Mouse (Mus musculus) embryonic facial prominence, embryonic 14.5 days (tissue): ENCODE results near the gene Vmn1r25. TPM values are rescaled to one million over a fixed set of nuclear protein-coding genes. Genes with fewer than 3 reads are reported as not detected.
"Not testable (repeated sequence)": the region's sequence is repeated elsewhere in the genome, so short reads cannot be mapped to it uniquely, and the experiment has no call there.

Experiments
- ATAC-seq: fragments of 200-750 bp; cut with Nextera tagmentation; 2 replicates; pipeline ENCODE4 v1.8.0; 2017; ENCODE audit warnings: low read depth, moderate number of reproducible peaks, moderate TSS enrichment
- DNase-seq: peaks from one replicate; pipeline ENCODE4 v3.0.0-alpha.2; 2015; ENCODE audit warnings: low spot score
- H3K27ac ChIP-seq: fragments of 300-500 bp; sonication (generic); replicated peaks from 2 replicates; pipeline ENCODE4 v1.5.1; 2014; ENCODE audit warnings: low read depth, mild to moderate bottlenecking, low read length, moderate library complexity
- H3K27me3 ChIP-seq: fragments of 300-500 bp; sonication (generic); replicated peaks from 2 replicates; pipeline ENCODE4 v1.6.1; 2014; ENCODE audit warnings: low read length; ENCODE audit not compliant: control insufficient read depth, insufficient read depth
- H3K36me3 ChIP-seq: fragments of 300-500 bp; sonication (generic); 2 replicates; pipeline ENCODE4 v1.6.1; 2014; ENCODE audit warnings: low read length, mixed read lengths; ENCODE audit not compliant: control insufficient read depth, insufficient read depth
- H3K4me1 ChIP-seq: fragments of 300-500 bp; sonication (generic); 2 replicates; pipeline ENCODE4 v1.6.1; 2014; ENCODE audit warnings: antibody characterized with exemption, low read length; ENCODE audit not compliant: control insufficient read depth, insufficient read depth
- H3K4me2 ChIP-seq: fragments of 300-500 bp; sonication (generic); 2 replicates; pipeline ENCODE4 v1.6.1; 2014; ENCODE audit warnings: low read depth, mild to moderate bottlenecking, low read length, moderate library complexity, mixed read lengths
- H3K4me3 ChIP-seq: fragments of 300-500 bp; sonication (generic); 2 replicates; pipeline ENCODE4 v1.5.1; 2014; ENCODE audit warnings: low read depth, mild to moderate bottlenecking, low read length
- H3K9ac ChIP-seq: fragments of 300-500 bp; sonication (generic); 2 replicates; pipeline ENCODE4 v1.6.1; 2014; ENCODE audit warnings: low read depth, mild to moderate bottlenecking, low read length, moderate library complexity, mixed read lengths
- H3K9me3 ChIP-seq: fragments of 300-500 bp; sonication (generic); 2 replicates; pipeline ENCODE4 v1.6.1; 2016; ENCODE audit warnings: low read length; ENCODE audit not compliant: control insufficient read depth
- WGBS: fragments of 180-500 bp; shearing (Covaris S2); extraction: QIAGEN DNeasy Blood & Tissue Kit; methylation state at CpG from one replicate; pipeline ENCODE4 v1.1.7; 2014; 5-methylcytosine and 5-hydroxymethylcytosine counted together
- polyA plus RNA-seq: library from polyadenylated mRNA; unstranded; fragments of >200 nt; fragmentation: Nextera tagmentation; extraction: Ambion mirVana; gene quantifications from 2 replicates; pipeline ENCODE4 v1.2.1, GENCODE M21; 2014

Gene Vmn1r25
- not detected in 2 replicates for polyA plus RNA-seq

GRCm38 (mm10) chr6:57980710-57981109 is at the start of gene Vmn1r25:
Gene Vmn1r25, minus strand, starts transcription at chr6:57980810.
- H3K4me2 ChIP-seq, result no peak within 1 kb of the TSS
- no peak within 1 kb of the TSS for H3K4me3 ChIP-seq
- ATAC-seq (no peak), DNase-seq (no peak)
- WGBS, result 62% methylated on average over 3 of the region's 3 CpGs
- no peak within 1 kb of the TSS for H3K9ac ChIP-seq
- H3K27me3 ChIP-seq, result no peaks in the 10 kb centered on the region
- H3K9me3 ChIP-seq, result no peaks in the 10 kb centered on the region
- no peak within 1 kb of the TSS for H3K27ac ChIP-seq
- no peaks in the 10 kb centered on the region for H3K36me3 ChIP-seq
- H3K4me1 ChIP-seq, result no peaks in the 10 kb centered on the region

GRCm38 (mm10) chr6:58017478-58017877 is 36.9 kb upstream of the Vmn1r25 start:
- not testable (repeated sequence) for H3K4me1 ChIP-seq, H3K9me3 ChIP-seq, H3K36me3 ChIP-seq, H3K4me3 ChIP-seq, ATAC-seq, DNase-seq, H3K27ac ChIP-seq, H3K27me3 ChIP-seq, H3K4me2 ChIP-seq, H3K9ac ChIP-seq
- 94% methylated on average over 19 of the region's 21 CpGs for WGBS

GRCm38 (mm10) chr6:58015059-58015458 is 34.4 kb upstream of the Vmn1r25 start, which contains the start of gene Vmn1r26:
Gene Vmn1r26, minus strand, starts transcription at chr6:58015159.
- no peaks in the 10 kb centered on the region for H3K36me3 ChIP-seq
- ATAC-seq, result no peak
- H3K4me1 ChIP-seq, result no peaks in the 10 kb centered on the region
- H3K4me3 ChIP-seq, result no peak within 1 kb of the TSS
- no peaks in the 10 kb centered on the region for H3K9me3 ChIP-seq
- no peak within 1 kb of the TSS for H3K4me2 ChIP-seq
- H3K27me3 ChIP-seq, result no peaks in the 10 kb centered on the region
- WGBS, result 91% methylated on average over 1 of the region's 1 CpGs
- no peak within 1 kb of the TSS for H3K27ac ChIP-seq
- no peak for DNase-seq
- H3K9ac ChIP-seq, result no peak within 1 kb of the TSS

DNA sequence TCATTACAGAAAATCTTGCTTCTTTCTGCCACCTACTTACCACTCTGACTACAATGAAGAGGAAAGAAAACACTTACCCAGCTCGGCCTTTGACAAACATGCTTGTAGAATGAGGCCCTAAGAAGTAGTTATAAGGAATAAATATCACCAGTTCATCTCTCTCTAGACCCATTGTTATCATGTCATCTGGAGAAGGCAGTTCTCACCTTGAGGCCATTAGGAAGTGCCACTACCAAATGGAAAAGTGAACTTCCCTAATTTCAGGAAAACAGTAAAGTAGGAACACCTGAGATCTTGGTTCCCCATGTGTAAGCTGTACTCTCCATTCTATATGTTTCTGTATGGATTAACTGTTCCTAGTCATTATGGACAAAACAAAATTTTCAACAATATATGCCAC is 19.2 kb downstream of the Vmn1r25 start, which contains the start of gene Vmn1r24:
Gene Vmn1r24, minus strand, starts transcription at position 101 of the 400 bp plus-strand sequence.
- not testable (repeated sequence) for H3K9me3 ChIP-seq, H3K27ac ChIP-seq, H3K9ac ChIP-seq, H3K36me3 ChIP-seq, H3K4me1 ChIP-seq, H3K27me3 ChIP-seq, ATAC-seq, DNase-seq, H3K4me2 ChIP-seq, H3K4me3 ChIP-seq
- 75% methylated on average over 1 of the region's 1 CpGs for WGBS

Other genes starting within 250 kb of the Vmn1r25 start
- gene Vopp1, start 155.7 kb downstream of the Vmn1r25 start, polyA plus RNA-seq, result 25.2 and 26.6 TPM in 2 replicates
- gene Vmn1r21, start 130.5 kb downstream of the Vmn1r25 start, polyA plus RNA-seq, result not detected in 2 replicates
- gene Vmn1r22, start 72.8 kb downstream of the Vmn1r25 start, polyA plus RNA-seq, result not detected in 2 replicates
- gene Vmn1r23, start 54.0 kb downstream of the Vmn1r25 start, polyA plus RNA-seq, result not detected in 2 replicates
- gene Vmn1r24, start 19.3 kb downstream of the Vmn1r25 start, polyA plus RNA-seq, result not detected in 2 replicates
- gene Vmn1r26, start 34.3 kb upstream of the Vmn1r25 start, polyA plus RNA-seq, result not detected in 2 replicates
- gene Vmn1r27, start 238.0 kb upstream of the Vmn1r25 start, polyA plus RNA-seq, result 0.10 and 0.22 TPM in 2 replicates